Mouse (Mus musculus) embryonic fibroblast, embryonic 13.5 days (primary cell): Measurements from ENCODE around the gene Slc25a13. TPM values are rescaled to one million over a fixed set of nuclear protein-coding genes. Genes with fewer than 3 reads are reported as not detected.
A peak's percentile ranks its signal among the peaks of the same experiment; 100 is the strongest.

Source experiments
- H3K27ac ChIP-seq: 2 replicates; pipeline ENCODE4 v1.5.1; 2012; ENCODE audit warnings: low read length, control low read depth, inconsistent platforms; ENCODE audit not compliant: insufficient read depth
- H3K4me1 ChIP-seq: 2 replicates; pipeline ENCODE4 v1.6.1; 2011; ENCODE audit warnings: low read length; ENCODE audit not compliant: control insufficient read depth, insufficient read depth
- H3K4me3 ChIP-seq: 2 replicates; pipeline ENCODE4 v1.5.1; 2011; ENCODE audit warnings: mild to moderate bottlenecking, control low read depth, low read length; ENCODE audit not compliant: insufficient read depth
- CTCF ChIP-seq: IDR thresholded peaks from 2 replicates; pipeline ENCODE4 v1.5.1; 2011; ENCODE audit warnings: mild to moderate bottlenecking, control low read depth, low read length, moderate library complexity, borderline replicate concordance; ENCODE audit not compliant: insufficient read depth
- POLR2A ChIP-seq: IDR thresholded peaks from 2 replicates; pipeline ENCODE4 v1.6.1; 2011; ENCODE audit warnings: low read depth, mild to moderate bottlenecking, control low read depth, low read length, moderate library complexity
- polyA plus RNA-seq: library from polyadenylated mRNA; stranded (reverse); fragments of >200 nt; gene quantifications from 2 replicates; pipeline ENCODE4 v1.2.4, GENCODE M21; 2011; ENCODE audit warnings: low read depth; ENCODE audit not compliant: missing spikeins, insufficient read length

The Slc25a13 gene
- polyA plus RNA-seq, 1 experiment = 9.3 TPM

DNA sequence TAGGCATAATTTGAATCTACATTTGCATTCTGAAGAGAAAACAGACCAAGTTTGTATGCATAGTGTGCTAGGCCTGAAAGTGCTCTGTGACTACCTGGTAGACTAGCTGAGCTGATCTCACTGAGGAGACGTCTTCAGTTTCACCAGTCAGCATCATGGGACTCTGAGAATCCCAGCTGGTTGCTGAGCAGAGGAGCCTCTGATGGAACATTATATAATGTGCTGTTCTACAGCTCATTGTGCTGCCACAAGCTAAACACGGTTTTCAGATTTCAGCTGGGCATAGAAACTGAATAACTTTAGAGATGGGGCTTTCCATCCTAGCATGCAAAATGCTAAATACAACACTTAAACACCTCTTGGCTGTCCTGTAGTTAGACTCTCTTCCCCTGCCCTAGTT lies 205.6 kb downstream of the Slc25a13 start:
- TF ChIP-seq CTCF (no peak), POLR2A (no peak)
- 0 out of 2 replicates have a peak, but pooled peaks cover 3% of the 10 kb centered on the region for H3K4me1 ChIP-seq
- H3K4me3 ChIP-seq = no peak overlapping the region
- no peak overlapping the region for H3K27ac ChIP-seq

DNA sequence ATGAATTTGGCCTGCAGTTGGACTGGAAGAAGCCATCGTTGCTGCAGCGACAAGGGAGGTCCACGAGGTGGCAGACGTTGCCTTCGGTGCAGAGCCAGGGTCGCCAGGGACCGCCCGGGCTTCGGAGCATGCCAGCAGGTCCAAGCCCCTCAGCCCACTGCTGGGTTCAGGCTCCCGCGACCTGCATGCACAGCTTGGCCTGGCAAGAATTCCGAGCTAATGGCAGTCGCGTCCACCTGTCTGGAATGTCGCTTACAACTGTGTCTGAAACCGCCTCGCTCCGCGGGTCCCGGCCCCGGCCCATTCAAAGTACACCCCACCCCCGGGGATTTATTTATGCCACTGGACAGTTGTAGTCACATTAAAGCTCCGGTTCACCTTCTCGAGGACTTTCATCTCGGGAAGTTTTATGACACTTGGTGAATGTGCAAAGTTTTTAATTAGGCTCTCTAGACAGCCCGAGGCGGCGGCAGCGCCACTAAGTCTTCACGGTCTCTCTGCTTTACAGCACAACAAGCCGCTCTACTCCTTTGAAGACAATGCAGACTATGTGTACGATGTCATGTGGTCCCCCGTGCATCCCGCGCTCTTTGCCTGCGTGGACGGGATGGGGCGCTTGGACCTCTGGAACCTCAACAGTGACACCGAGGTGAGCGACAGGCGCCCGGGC lies 211.1 kb downstream of the Slc25a13 start:
- H3K4me3 ChIP-seq = peak overlapping the region; percentile 50
- H3K4me1 ChIP-seq = no peaks in the 10 kb centered on the region
- peak; percentile 98 for TF ChIP-seq CTCF
- no peak for TF ChIP-seq POLR2A
- no peak overlapping the region for H3K27ac ChIP-seq

DNA sequence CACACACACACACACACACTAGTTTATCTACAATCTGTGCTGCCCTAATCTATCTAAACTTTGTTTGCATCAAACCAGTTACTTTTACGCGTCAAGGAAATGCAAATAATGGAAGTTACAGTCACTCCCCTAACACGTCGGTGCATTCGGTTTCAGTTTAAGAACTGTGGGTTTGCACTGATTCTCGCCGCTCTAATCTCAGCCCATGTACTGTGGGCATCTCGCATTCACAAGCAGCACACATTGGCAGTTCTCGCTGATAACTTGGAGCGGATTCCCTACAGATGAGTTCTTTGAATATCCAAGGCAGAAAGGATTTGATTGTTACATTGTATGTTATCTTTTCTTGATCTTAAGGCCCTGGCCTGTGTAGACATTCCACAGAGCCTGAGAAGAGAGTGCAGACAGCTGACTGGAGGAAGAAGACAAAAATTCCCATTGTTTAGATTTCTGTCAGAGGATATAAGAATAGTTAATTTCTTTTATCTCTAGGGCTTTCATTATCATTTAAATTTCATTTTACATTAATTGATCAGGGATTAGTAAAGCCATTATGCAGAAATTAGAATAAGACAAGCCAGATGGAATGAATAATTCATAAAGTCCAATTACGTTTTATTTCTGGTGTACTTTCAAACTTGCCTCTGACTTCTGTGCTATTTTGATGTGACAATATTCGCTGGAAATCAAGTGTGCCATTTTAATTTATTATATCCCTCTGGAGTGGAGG lies 212.1 kb downstream of the Slc25a13 start:
- Histone ChIP-seq H3K4me3 (no peak overlapping the region), H3K27ac (no peak overlapping the region), H3K4me1 (no peaks in the 10 kb centered on the region)
- TF ChIP-seq POLR2A (no peak), CTCF (no peak)

- Histone ChIP-seq H3K4me3 (no peak overlapping the region), H3K4me1 (peaks cover 2% of the 10 kb centered on the region; the same call in 1 of the 2 replicates), H3K27ac (no peak overlapping the region)
- TF ChIP-seq POLR2A = no peak
These were observed 214.9 kb downstream of the Slc25a13 start for GRCm38 (mm10) chr6:6002061-6002460.

GRCm38 (mm10) chr6:5997535-5997934 lies 219.4 kb downstream of the Slc25a13 start:
- Histone ChIP-seq H3K4me3 (no peak overlapping the region), H3K4me1 (peaks cover 4% of the 10 kb centered on the region; the same call in 1 of the 2 replicates), H3K27ac (no peak overlapping the region)
- TF ChIP-seq POLR2A = no peak
- no peak for TF ChIP-seq CTCF

- peaks cover 6% of the 10 kb centered on the region for H3K4me1 ChIP-seq
- no peak for TF ChIP-seq POLR2A
- H3K27ac ChIP-seq = no peak overlapping the region
- no peak overlapping the region for H3K4me3 ChIP-seq
These were observed 223.9 kb downstream of the Slc25a13 start for GRCm38 (mm10) chr6:5993056-5993455.

DNA sequence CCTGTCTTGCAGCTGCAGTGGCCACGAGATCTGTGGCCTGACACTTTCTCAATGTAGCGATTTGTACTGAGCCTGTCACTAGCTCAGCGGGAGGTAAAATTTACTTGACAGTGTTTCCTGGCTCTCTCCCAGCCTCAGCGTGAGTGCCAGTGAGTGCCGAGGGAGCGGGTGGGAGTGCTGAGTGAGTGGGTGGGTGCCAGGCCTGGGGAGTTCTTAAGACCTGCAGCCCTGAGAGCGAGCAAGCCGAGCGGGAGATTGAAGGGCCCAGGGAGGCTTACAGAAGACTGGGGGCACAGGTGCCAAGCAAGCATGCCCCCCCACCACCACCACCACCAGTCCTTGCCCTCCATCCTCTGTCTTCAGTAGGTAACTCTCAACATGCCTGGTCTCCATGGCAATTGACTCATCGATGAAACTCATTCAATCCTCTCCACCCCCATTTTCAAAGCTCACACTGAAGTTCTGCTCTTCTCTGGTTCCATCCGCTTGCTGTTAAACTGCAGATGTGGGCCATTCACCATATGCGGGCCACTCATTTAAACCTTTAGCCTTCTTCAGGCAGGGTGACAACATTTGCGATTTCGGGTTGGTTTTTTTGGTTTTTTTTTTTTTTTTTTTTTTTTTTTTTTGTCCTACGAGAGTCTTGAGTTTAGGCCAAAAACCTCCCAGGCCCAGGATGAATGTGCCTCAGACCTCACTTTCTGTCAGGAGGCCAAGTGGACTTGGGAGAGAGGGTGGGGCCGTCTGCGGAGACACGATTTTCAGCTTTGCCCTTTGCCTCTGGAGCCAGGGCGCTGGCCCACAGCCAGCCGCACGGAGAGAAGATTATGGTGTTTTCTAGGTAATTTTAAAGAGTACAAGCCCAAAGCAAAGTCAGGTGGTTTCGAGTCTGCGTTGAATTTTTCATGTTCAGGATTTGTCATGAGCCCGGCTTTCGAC lies 224.9 kb downstream of the Slc25a13 start:
- H3K27ac ChIP-seq = 0 out of 2 replicates have a peak overlapping the region, but pooled peaks have one; percentile 1
- no peak for TF ChIP-seq POLR2A
- TF ChIP-seq CTCF = no peak
- peaks cover 4% of the 10 kb centered on the region for H3K4me1 ChIP-seq
- H3K4me3 ChIP-seq = no peak overlapping the region

DNA sequence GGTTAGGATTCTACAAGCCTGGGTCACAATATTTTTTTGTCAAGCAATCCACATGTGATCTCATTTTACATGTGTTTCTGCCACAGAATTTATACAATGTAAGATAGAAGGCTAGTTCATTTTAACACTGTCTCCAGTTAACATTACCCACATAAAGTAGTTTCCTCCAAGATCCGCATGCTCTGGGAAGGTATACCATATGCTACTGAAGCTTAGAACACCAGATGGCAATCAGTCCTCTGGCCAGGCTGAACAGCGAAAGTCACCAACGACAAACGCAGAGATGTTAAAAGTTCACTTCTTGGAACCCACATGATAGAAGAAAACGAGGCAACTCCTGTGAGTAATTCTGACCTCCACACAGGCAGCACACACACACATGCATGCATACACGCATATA lies 225.7 kb downstream of the Slc25a13 start:
- H3K4me1 ChIP-seq = peaks cover 3% of the 10 kb centered on the region
- no peak overlapping the region for H3K4me3 ChIP-seq
- H3K27ac ChIP-seq = no peak overlapping the region
- TF ChIP-seq POLR2A = no peak
- TF ChIP-seq CTCF = no peak
